Mouse (Mus musculus) 3T3-L1 (cell line): ENCODE results near the gene Vmn2r94.

Source experiments
- DNase-seq: peaks from one replicate; pipeline ENCODE4 v3.0.0-alpha.2; 2015; ENCODE audit warnings: low read depth, low spot score

Gene Vmn2r94

DNA sequence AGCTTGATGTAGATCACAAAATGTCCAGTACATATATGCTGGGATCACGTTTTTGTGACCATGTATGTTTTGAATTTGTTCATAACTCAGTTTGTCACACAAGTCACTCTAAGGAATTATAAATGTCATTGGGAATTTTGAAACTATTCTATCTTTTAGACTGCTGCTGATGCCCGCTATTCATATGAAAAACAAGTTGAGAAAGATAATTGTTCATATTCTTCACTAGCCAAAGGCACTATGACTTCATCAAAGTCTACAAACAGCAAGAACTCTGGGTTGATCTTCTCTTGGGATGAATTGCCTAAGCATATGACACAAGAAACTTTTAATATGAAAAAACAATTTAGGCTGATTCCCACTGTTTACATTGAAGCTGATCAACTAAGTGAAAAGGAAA lies at the start of gene Vmn2r94:
TSS of gene Vmn2r94 (minus strand) at position 101 of the 400 bp plus-strand sequence.
- no peak for DNase-seq

DNA sequence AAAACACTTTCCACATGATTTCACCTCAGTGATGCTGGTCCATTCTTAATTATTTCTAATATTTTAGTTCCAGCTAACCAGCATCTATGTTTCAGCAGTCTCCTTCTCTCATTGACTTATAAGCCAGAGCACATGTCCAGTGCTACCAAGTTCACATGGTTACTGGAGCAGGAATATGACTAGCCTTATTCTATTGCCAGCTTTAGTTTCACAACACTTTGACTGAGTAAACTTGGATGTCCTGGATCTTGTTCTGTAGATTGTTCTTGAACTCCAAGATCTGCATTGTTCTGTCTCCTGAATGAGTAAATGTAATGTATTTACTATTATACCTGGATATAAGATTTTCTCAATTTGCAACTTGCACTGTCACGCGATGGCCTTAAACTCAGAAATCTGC lies 45.5 kb upstream of the Vmn2r94 start:
- no peak for DNase-seq

DNA sequence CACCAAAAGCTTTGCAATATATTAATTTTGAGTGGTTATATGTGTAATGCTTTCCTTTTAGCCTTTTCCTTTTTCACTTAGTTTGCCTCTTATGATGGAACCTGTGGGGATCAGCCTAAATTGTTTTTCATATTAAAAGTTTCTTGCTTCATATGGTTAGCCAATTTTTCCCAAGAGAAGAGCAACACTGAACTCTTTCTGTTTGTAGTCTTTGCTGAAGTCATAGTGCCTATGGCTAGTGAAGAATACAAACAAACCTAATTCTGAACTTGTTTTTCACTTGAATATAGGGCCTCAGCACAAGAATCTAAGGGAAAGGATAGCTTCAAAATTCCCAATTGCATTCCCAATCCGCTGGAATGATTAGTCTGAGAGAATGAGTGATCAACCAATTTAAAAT lies 20.2 kb upstream of the Vmn2r94 start, which contains the start of gene Vmn2r93:
TSS of gene Vmn2r93 (plus strand) at position 301 of the 400 bp plus-strand sequence.
- no peak for DNase-seq

DNA sequence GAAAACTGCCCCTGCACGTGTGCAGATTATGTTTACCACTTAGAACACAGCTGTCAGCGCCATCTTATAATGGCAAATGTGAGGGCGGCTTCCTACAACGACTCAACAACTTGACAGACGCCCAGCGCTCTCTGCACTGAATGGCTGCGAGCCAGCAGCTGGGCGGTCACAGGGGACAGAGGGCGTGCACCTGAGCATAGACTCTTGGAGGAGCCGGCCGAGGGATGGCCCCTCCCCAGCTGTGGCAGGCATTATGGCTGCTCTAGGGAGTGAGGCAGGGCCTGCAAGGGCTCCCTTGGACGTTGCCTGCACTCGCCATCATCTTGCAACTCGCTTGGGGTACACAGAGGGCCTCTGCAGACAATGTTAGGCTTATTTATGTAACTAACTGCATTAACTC lies 40.6 kb downstream of the Vmn2r94 start:
- DNase-seq = no peak

DNA sequence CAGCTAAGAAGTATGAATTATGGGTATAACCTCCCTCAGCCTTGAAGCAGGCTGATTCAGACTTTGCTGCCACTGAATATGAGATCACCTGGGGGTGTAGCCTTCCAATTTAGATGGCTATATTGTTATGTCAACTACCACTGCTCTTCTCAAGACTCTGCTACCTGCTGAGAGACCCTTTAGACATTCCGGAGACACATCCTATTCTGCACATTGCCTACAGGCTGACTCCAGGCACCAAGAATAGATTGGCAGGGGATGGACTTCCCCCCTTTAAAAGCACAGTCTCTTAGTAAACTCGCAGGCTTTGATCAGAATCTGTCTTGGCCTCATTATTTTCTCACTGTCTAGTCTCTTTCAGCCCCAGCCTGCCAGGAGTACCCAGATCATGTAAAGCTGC lies 45.6 kb downstream of the Vmn2r94 start:
- no peak for DNase-seq

DNA sequence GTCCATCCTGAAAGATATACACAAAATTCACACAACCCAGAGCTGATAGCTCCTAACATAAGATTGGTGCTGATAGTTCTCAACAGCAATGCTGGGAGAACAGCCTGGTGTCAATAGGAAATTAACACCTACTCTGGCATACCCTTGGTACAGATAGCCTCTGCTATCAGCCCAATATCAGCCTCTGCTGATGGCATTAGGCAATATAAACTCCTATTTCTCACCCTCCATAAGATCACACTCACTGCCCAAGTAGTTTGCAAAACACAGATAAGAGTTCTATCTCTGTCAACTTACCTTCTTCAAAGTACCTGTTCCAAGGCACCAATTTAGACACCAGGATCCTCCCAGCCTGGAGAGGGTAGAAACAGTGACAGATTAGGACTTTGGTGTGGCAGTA lies 56.3 kb downstream of the Vmn2r94 start:
- DNase-seq = no peak
